Mouse (Mus musculus) spleen, postnatal 36 days (tissue): ENCODE results near the gene Rras2.

Experiments
- DNase-seq, 2 experiments: peaks; one replicate each; pipeline ENCODE4 v3.0.0; 2022; ENCODE audit warnings: low spot score in 2 of 2, mixed read lengths in 1 of 2

The Rras2 gene

GRCm38 (mm10) chr7:114114284-114114683, 3.3 kb downstream of the Rras2 start:
- no peak for DNase-seq

GRCm38 (mm10) chr7:114110500-114110899, 7.1 kb downstream of the Rras2 start:
- DNase-seq: no peak

GRCm38 (mm10) chr7:114105886-114106285, 11.7 kb downstream of the Rras2 start:
- DNase-seq: no peak

GRCm38 (mm10) chr7:114103629-114104347, 13.8 kb downstream of the Rras2 start:
- peak in 1 of 2 experiments; percentile 14 for DNase-seq

GRCm38 (mm10) chr7:114103152-114103551, 14.4 kb downstream of the Rras2 start:
- no peak for DNase-seq

- no peak for DNase-seq
Observed at GRCm38 (mm10) chr7:114102609-114103008, 15.0 kb downstream of the Rras2 start.

DNA sequence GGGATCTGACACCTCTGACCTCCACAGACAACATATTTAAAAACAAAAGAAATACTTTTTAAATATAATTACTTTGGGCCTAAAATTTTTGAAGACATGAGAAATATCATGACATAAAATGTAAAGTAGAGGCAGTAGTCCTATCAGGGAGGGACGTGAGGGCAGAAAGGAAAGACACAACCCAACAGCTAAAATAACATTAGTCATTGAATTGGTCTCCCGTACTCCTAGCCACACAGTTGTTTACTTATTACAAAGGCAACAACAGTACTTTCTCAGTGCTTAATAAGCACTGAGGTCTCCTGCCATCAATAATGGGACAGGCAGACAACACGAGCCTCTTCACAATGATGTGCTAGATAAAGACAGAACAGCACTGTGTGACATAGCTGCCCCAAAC, 16.2 kb downstream of the Rras2 start:
- DNase-seq: no peak

DNA sequence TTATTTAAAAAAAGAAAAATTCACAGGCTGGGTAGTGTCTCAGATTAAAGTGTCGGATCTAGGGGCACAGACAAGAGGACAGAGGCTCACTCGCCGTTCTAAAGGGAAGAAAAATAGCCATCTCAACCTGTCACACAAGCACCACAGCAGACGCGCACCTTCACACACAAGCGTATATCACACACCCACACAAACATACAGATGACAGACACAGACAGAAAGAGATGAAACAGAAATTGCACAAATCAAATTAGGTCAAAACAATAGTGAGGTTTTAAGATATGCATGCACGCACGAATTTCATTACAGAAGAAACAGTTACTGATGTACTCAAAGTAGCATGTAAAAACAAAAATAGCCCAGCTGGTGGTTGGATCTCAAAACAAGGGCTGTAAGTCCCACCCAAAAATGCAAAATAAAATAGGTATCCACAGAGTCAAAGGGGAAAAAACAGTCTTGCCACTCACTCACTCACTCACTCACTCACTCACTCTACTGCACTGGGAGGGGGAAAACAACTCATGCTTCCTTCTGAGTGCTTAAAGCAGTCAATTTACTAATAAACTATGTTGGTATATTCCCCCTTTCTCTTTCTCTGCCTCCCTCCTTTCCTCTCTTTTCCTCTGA, 23.9 kb downstream of the Rras2 start:
- peak; percentile 18 to 48 for DNase-seq

DNA sequence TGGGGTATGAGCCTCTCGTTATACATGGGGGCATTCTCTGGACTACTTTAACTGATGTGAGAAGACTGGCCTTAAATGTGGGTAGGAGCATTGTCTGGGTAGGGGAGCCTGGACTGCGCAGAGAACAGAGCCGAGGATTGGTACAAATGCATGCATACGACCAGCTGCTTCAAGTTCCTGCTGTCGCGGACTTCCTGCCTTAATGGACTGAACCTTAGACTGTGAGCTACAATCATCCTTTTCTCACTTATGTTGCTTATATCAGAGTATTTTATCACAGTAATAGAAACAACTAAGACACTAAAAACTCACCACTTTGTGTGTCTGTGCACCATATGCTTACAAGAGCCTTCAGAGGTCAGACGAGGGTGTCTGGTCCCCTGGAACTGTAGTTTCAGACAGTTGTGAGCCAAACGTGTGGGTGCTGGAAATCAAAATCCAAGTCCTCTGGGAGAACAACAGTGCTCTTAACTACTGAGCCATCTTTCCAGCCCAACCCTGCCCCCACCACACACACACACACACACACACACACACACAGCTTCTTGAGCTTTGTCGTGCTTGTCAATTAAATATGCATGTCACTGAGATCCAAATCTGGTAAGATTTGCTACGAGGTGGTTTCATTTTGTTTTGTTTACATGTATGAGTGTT, 26.6 kb downstream of the Rras2 start:
- no peak for DNase-seq

DNA sequence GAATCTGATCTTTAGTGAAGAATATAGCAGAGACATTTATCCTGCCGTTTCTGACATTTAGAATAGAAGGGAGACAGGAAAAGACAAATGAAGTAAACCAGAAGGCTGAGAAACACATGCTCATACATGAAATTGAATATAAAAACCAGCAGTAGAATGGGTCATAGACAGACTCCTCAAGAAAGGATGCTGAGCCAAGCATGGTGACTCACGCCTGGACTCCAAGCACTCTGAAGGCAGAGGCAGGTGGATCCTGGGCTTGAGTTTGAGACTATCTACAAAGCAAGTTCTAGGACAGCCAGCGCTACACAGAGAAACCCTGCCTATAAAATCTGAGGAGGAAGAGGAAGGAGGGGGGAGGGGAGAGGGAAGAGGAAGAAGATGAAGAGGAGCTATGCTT, 27.4 kb downstream of the Rras2 start:
- DNase-seq: no peak

- DNase-seq: no peak
Observed at GRCm38 (mm10) chr7:114088918-114089317, 28.7 kb downstream of the Rras2 start.

DNA sequence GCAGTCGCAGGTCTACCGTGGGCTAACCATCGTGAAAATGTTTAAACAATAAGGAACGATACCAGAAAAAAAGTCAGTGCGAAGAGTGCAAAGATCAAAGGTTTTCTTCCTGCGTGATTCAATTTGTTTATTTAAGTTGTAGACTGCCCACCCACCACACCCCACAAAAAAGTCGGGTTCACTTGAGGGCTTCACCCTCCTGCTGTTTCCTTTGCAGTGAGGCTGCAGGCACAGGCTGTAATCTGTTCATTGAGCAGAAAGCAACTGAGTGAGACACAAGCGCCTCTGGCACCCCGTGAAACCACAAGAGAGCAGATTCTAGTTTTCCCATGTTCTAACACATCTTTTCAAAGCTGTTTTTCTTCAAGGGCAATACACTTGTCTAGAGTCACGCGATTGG, 29.6 kb downstream of the Rras2 start:
- peak; percentile 65 for DNase-seq

DNA sequence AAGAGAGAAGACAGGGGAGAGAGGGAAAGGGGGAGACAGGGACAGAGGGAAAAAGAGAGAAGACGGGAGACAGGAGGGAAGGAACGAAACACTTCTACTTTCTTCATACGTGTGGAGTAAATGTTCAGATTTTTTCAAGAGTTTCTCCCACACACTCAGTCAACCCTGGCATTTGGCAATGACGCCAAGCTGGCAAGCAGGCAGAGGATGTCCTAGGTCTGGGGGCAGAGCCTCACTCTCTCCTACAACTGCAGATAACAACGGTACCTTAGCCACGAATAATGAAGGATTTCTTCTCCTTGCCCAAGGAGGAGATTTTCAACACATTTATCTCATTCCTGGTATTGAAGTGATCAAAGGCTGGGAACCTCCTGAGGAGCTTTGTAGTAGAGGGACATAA, 30.2 kb downstream of the Rras2 start:
- DNase-seq: no peak

DNA sequence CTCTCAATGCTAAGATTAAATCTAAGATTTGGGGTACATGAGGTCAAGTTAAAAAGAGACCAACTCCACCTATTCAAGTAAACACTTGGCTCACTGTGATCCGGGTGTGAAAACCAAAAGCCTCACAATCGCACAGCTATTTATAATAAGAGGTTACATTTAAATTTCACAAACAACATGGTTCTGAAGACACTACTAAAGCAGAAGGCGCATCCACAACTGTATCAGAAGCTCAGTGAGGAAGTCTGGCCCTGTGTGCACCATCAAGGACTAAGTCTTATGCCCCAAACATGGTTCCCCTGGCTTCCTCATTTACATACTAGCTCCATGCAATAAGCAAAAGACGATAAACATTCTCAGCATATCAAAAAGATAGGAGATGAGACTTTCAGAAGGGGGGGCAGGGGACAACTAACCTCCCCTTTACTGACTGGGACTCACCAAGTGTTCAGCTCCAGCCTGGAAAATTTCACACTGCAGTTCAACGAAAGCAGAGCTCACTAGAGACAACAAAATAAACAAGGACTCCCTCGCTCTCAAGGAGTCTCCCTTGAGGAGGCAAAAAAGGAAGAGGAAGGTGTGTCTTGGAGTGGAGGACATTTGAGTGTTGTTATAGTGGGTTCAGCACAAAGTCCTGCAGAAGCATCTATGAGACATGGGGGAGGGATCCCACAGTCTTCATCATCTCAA, 31.4 kb downstream of the Rras2 start:
- no peak for DNase-seq

DNA sequence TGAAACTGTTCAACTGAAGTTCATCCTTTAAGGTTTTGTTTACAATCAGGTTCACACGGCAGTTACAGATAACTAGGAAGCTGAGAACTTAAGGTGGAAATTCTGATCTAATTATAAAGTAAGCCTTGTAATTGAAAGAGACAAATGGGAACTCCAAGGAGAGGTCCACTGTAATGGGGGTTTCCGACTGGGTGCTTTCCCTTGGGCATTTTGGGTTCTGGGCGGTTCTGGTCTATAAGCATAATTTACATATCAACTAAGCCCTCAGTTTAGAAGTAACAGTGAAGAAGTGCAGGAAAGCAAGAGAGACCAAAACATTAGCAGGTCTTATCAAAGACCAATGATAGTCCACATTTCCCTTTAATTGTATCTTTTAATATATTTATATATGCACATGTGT, 33.8 kb downstream of the Rras2 start:
- peak; percentile 77 to 84 for DNase-seq

GRCm38 (mm10) chr7:114083088-114083487, 34.5 kb downstream of the Rras2 start:
- DNase-seq: no peak

GRCm38 (mm10) chr7:114081633-114082420, 35.8 kb downstream of the Rras2 start:
- DNase-seq: no peak

DNA sequence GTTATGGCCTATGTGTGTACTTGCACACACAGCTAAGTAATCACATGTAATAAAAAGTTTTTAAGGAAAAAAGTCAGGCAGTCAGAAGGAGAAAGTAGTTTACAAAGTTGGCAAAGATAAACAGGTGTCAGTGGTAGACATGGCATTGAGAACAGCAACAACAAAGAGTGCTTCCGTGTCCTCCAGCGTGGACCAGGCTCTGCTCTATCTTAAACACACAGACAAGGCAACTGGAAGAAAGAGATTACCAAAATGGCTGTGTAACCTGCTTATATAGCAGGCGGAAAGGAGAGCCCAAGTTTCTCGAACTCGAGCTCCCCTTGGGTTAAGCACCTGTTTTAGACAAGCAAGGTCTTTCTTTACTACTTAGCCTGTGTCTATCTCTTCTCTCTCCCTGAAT, 37.3 kb downstream of the Rras2 start:
- DNase-seq: no peak

GRCm38 (mm10) chr7:114079343-114079742, 38.2 kb downstream of the Rras2 start:
- no peak for DNase-seq

GRCm38 (mm10) chr7:114074595-114074994, 43.0 kb downstream of the Rras2 start:
- no peak for DNase-seq

DNA sequence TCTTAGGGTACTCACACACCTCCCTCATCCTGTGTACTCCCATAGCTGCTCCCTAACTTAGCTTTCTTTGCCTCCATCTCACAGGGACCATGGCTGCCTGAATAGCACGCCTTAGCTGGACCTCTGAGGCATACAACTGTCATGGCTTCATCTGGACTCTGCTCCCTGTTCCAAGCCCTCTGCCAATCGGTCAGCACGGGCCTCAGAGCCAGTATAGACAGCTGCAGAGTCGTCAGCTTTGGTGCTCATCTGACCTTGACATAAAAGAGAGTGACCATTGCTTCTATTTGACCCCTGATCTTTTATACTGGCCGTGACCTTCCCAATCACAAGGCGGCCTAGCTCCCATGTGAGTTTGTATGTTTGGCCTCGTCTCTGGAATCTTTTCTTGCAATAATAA, 43.4 kb downstream of the Rras2 start:
- DNase-seq: no peak
